In the genomic region with DNA sequence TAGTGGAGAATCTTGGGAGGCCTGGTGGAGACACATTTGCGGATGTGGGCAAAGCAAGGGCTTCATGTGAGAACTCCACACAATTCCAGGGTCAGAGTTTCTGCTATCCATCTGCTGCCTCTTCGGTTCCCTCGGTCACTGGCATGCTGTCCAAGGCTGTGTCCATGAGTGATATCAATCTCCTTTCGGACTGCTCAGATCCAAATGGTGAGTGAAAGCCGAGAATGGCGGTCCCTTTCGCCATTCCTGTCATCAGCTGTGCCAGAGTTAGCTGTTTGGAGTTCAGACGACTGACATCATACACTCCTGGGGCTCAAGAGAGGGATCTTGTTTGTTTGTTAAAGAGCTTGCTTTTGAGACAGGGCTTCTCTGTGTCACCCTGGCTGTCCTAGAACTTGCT, we compare ENCODE assay signal across 30 mouse cellular contexts. TPM values are rescaled to one million over a fixed set of nuclear protein-coding genes. Genes with fewer than 3 reads are reported as not detected.
A peak's percentile ranks its signal among the peaks of the same experiment; 100 is the strongest.
DNase-seq lines count a peak whose midpoint lies in the region; ATAC-seq and TF ChIP-seq lines count a peak whose summit lies in the region.
"Had no signal": no experiment of that assay in that cellular context is flagged by ENCODE, and none has a peak within 500 bp of the region (broad histone marks: within the 10 kb centered on the region; RNA-seq: fewer than 3 reads in every experiment).

No protein-coding gene starts in this region.

- intact Hi-C loops in gastrocnemius, adult 2 months (cut with DNase I) = no loop called here

- no peak for TF ChIP-seq POLR2A in cerebellum, adult 2 months (IDR thresholded peaks at IDR 0.05; ENCODE audit: borderline replicate concordance, insufficient read depth, low read length)

- ATAC-seq in hindbrain, embryonic 13.5 days (ENCODE audit: low FRiP score) = no peak
- no peak for ATAC-seq in stomach, embryonic 16.5 days (ENCODE audit: insufficient read depth, low FRiP score)
- no peak for ATAC-seq in stomach, postnatal 0 days (ENCODE audit: low FRiP score, low TSS enrichment)
- ATAC-seq: CD4-positive, CD25-positive, alpha-beta regulatory T cell, adult 4 months; forebrain, embryonic 14.5 days; forebrain, embryonic 16.5 days had no signal

- peak overlapping the region; percentile 96; the same call in 1 of the 2 replicates for H3K27ac ChIP-seq in cerebellum, adult 2 months (ENCODE audit: insufficient read depth, low read length)
- H3K27ac ChIP-seq in gastrocnemius, adult 2 months = peak overlapping the region; percentile 87
- 0 out of 2 replicates have a peak overlapping the region, but pooled peaks have one; percentile 41 for H3K27ac ChIP-seq in hindbrain, embryonic 10.5 days
- H3K27ac ChIP-seq in hindbrain, embryonic 13.5 days = no peak overlapping the region
- H3K27ac ChIP-seq in stomach, embryonic 16.5 days (ENCODE audit: low read length) = no peak overlapping the region
- no peak overlapping the region for H3K27ac ChIP-seq in stomach, postnatal 0 days (replicated peaks)
- H3K27ac ChIP-seq: embryonic facial prominence, embryonic 15.5 days; forebrain, embryonic 10.5 days; forebrain, embryonic 12.5 days had no signal

- H3K9me3 ChIP-seq in hindbrain, embryonic 10.5 days = no peaks in the 10 kb centered on the region
- no peaks in the 10 kb centered on the region for H3K9me3 ChIP-seq in hindbrain, embryonic 13.5 days
- H3K9me3 ChIP-seq in stomach, embryonic 16.5 days (replicated peaks; ENCODE audit: control insufficient read depth, low read length) = no peaks in the 10 kb centered on the region
- H3K9me3 ChIP-seq in stomach, postnatal 0 days (ENCODE audit: control insufficient read depth, low read length) = no peaks in the 10 kb centered on the region
- H3K9me3 ChIP-seq: embryonic facial prominence, embryonic 13.5 days; embryonic facial prominence, embryonic 15.5 days; forebrain, embryonic 10.5 days; forebrain, embryonic 12.5 days had no signal

- no peaks in the 10 kb centered on the region for H3K27me3 ChIP-seq in cerebellum, adult 2 months (ENCODE audit: control insufficient read depth, insufficient read depth, low read length)
- peaks cover 10% of the 10 kb centered on the region; the same call in 1 of the 2 replicates for H3K27me3 ChIP-seq in hindbrain, embryonic 10.5 days (ENCODE audit: insufficient read depth, poor library complexity, severe bottlenecking)
- H3K27me3 ChIP-seq in hindbrain, embryonic 13.5 days = no peaks in the 10 kb centered on the region
- no peaks in the 10 kb centered on the region for H3K27me3 ChIP-seq in stomach, embryonic 16.5 days (ENCODE audit: control insufficient read depth, insufficient read depth, low read length)
- no peaks in the 10 kb centered on the region for H3K27me3 ChIP-seq in stomach, postnatal 0 days (ENCODE audit: control insufficient read depth, insufficient read depth, low read length)
- H3K27me3 ChIP-seq: embryonic facial prominence, embryonic 13.5 days; embryonic facial prominence, embryonic 15.5 days; forebrain, embryonic 12.5 days had no signal

- no peak for TF ChIP-seq EP300 in stomach, postnatal 0 days (optimal IDR thresholded peaks at IDR 0.05)

- H3K36me3 ChIP-seq in hindbrain, embryonic 10.5 days = no peaks in the 10 kb centered on the region
- no peaks in the 10 kb centered on the region for H3K36me3 ChIP-seq in hindbrain, embryonic 13.5 days
- H3K36me3 ChIP-seq in stomach, embryonic 16.5 days (ENCODE audit: control insufficient read depth, insufficient read depth, low read length) = no peaks in the 10 kb centered on the region
- H3K36me3 ChIP-seq in stomach, postnatal 0 days (ENCODE audit: control insufficient read depth, insufficient read depth, low read length) = no peaks in the 10 kb centered on the region
- H3K36me3 ChIP-seq: embryonic facial prominence, embryonic 13.5 days; embryonic facial prominence, embryonic 15.5 days; forebrain, embryonic 10.5 days; forebrain, embryonic 12.5 days had no signal

- H3K4me3 ChIP-seq in cerebellum, adult 2 months (replicated peaks; ENCODE audit: insufficient read depth, low read depth, low read length) = no peak overlapping the region
- H3K4me3 ChIP-seq in gastrocnemius, adult 2 months = no peak overlapping the region
- no peak overlapping the region for H3K4me3 ChIP-seq in hindbrain, embryonic 10.5 days
- H3K4me3 ChIP-seq in hindbrain, embryonic 13.5 days = no peak overlapping the region
- no peak overlapping the region for H3K4me3 ChIP-seq in stomach, embryonic 16.5 days (replicated peaks; ENCODE audit: low read length)
- H3K4me3 ChIP-seq in stomach, postnatal 0 days (ENCODE audit: low read depth, low read length) = no peak overlapping the region
- H3K4me3 ChIP-seq: embryonic facial prominence, embryonic 13.5 days; embryonic facial prominence, embryonic 15.5 days; erythroblast, embryonic 14.5 days; forebrain, embryonic 10.5 days; forebrain, embryonic 12.5 days had no signal

- WGBS in cerebellum, adult 2 months = 57% methylated on average over 8 of the region's 8 CpGs
- WGBS in hindbrain, embryonic 10.5 days = 75% methylated on average over 8 of the region's 8 CpGs
- WGBS in hindbrain, embryonic 13.5 days = 80% methylated on average over 8 of the region's 8 CpGs
- WGBS in stomach, embryonic 16.5 days = 76% methylated on average over 8 of the region's 8 CpGs
- WGBS in stomach, postnatal 0 days = 74% methylated on average over 8 of the region's 8 CpGs

- no peak overlapping the region for H3K9ac ChIP-seq in hindbrain, embryonic 13.5 days
- H3K9ac ChIP-seq in stomach, embryonic 16.5 days (ENCODE audit: low read length) = 0 out of 2 replicates have a peak overlapping the region, but pooled peaks have one; percentile 11
- H3K9ac ChIP-seq in stomach, postnatal 0 days (ENCODE audit: low read length) = no peak overlapping the region
- H3K9ac ChIP-seq: embryonic facial prominence, embryonic 13.5 days; embryonic facial prominence, embryonic 15.5 days; forebrain, embryonic 12.5 days had no signal

- H3K4me1 ChIP-seq in cerebellum, adult 2 months (ENCODE audit: control insufficient read depth, insufficient read depth, low read length) = peaks cover 15% of the 10 kb centered on the region
- H3K4me1 ChIP-seq in hindbrain, embryonic 10.5 days (replicated peaks) = peaks cover 28% of the 10 kb centered on the region
- peaks cover 16% of the 10 kb centered on the region for H3K4me1 ChIP-seq in hindbrain, embryonic 13.5 days (replicated peaks)
- H3K4me1 ChIP-seq in stomach, embryonic 16.5 days (ENCODE audit: control insufficient read depth, insufficient read depth, low read length) = peaks cover 14% of the 10 kb centered on the region
- no peaks in the 10 kb centered on the region for H3K4me1 ChIP-seq in stomach, postnatal 0 days (replicated peaks; ENCODE audit: control insufficient read depth, insufficient read depth)

- no peak overlapping the region for H3K4me2 ChIP-seq in hindbrain, embryonic 13.5 days
- no peak overlapping the region for H3K4me2 ChIP-seq in stomach, embryonic 16.5 days (ENCODE audit: low read depth, low read length)
- no peak overlapping the region for H3K4me2 ChIP-seq in stomach, postnatal 0 days (replicated peaks; ENCODE audit: low read depth)
- H3K4me2 ChIP-seq: embryonic facial prominence, embryonic 15.5 days; forebrain, embryonic 12.5 days had no signal

- TF ChIP-seq CTCF in cerebellum, adult 2 months (IDR thresholded peaks at IDR 0.05; ENCODE audit: borderline replicate concordance, insufficient read depth, low read depth, low read length) = no peak
- TF ChIP-seq CTCF in gastrocnemius, adult 2 months (IDR thresholded peaks at IDR 0.05) = no peak
- TF ChIP-seq CTCF in stomach, postnatal 0 days (IDR thresholded peaks at IDR 0.05; ENCODE audit: low read depth) = no peak

- DNase-seq in cerebellum, adult 2 months = no peak
- no peak for DNase-seq in cerebellum, adult 8-10 months
- DNase-seq in gastrocnemius, adult 2 months = peak; percentile 73
- DNase-seq in gastrocnemius, postnatal 4 days (ENCODE audit: low spot score in 2 of 2) = no peak
- no peak for DNase-seq in hindbrain, embryonic 10.5 days (ENCODE audit: low spot score)
- no peak for DNase-seq in stomach, postnatal 0 days (ENCODE audit: low spot score)
- DNase-seq: adrenal gland, adult 2 months; adrenal gland, postnatal 10 days; adrenal gland, postnatal 25 days; B cell, adult 2 months; cerebellum, adult 11 months; cerebellum, postnatal 14 days; cerebellum, postnatal 36 days; embryo, embryonic 11 days had no signal

RNA-seq across cellular contexts. Expression of a gene that starts 8.7 kb away (rescaled TPM):
- polyA plus RNA-seq in cerebellum, adult 2 months (2012; rRNA removed) = 128 and 129 TPM in 2 replicates
- total RNA-seq in gastrocnemius, adult 2 months (2021) = 10 to 100 TPM; 22.4 to 24.7 TPM
- total RNA-seq in gastrocnemius, postnatal 4 days (2021) = 100 to 1,000 TPM; 161 to 166 TPM
- 111 and 123 TPM in 2 replicates for polyA plus RNA-seq in hindbrain, embryonic 10.5 days (2016; fragmentation: Nextera tagmentation; extraction: Ambion mirVana)
- polyA plus RNA-seq in hindbrain, embryonic 13.5 days (2015; fragmentation: Nextera tagmentation; extraction: Ambion mirVana) = 160 and 165 TPM in 2 replicates
- 75.4 and 81.3 TPM in 2 replicates for polyA plus RNA-seq in stomach, embryonic 16.5 days (2015; fragmentation: Nextera tagmentation; extraction: Ambion mirVana)
- polyA plus RNA-seq in stomach, postnatal 0 days (2015; fragmentation: Nextera tagmentation; extraction: Ambion mirVana) = 29.0 and 33.0 TPM in 2 replicates

RNA-seq across cellular contexts. Expression of a gene that starts 38.5 kb away (rescaled TPM):
- polyA plus RNA-seq in cerebellum, adult 2 months (2012; rRNA removed) = not detected in 2 replicates
- total RNA-seq in gastrocnemius, adult 2 months (2021) = not detected
- total RNA-seq in gastrocnemius, postnatal 4 days (2021) = not detected
- not detected in 2 replicates for polyA plus RNA-seq in hindbrain, embryonic 10.5 days (2016; fragmentation: Nextera tagmentation; extraction: Ambion mirVana)
- polyA plus RNA-seq in hindbrain, embryonic 13.5 days (2015; fragmentation: Nextera tagmentation; extraction: Ambion mirVana) = not detected in 2 replicates
- polyA plus RNA-seq in stomach, embryonic 16.5 days (2015; fragmentation: Nextera tagmentation; extraction: Ambion mirVana) = not detected in 2 replicates
- polyA plus RNA-seq in stomach, postnatal 0 days (2015; fragmentation: Nextera tagmentation; extraction: Ambion mirVana) = 0.07 TPM in 1 of 2 replicates, not detected in the other
- total RNA-seq: adrenal gland, adult 2 months; adrenal gland, postnatal 10 days; adrenal gland, postnatal 25 days; adrenal gland, postnatal 4 days; CH12.LX; common myeloid progenitor, adult 5-6 weeks; ES-E14 had no signal
- polyA plus RNA-seq: adrenal gland, adult 2 months; brain, embryonic 14.5 days; embryonic facial prominence, embryonic 11.5 days; embryonic facial prominence, embryonic 13.5 days; embryonic facial prominence, embryonic 15.5 days; erythroblast, embryonic 14.5 days; forebrain, embryonic 10.5 days; forebrain, embryonic 12.5 days; forebrain, embryonic 14.5 days; forebrain, embryonic 16.5 days had no signal

RNA-seq across cellular contexts. Expression of a gene that starts 38.7 kb away (rescaled TPM):
- polyA plus RNA-seq in cerebellum, adult 2 months (2012; rRNA removed) = 141 and 142 TPM in 2 replicates
- total RNA-seq in gastrocnemius, adult 2 months (2021) = 10 to 100 TPM; 41.1 to 54.8 TPM
- total RNA-seq in gastrocnemius, postnatal 4 days (2021) = 100 to 1,000 TPM; 150 to 159 TPM
- 207 and 220 TPM in 2 replicates for polyA plus RNA-seq in hindbrain, embryonic 10.5 days (2016; fragmentation: Nextera tagmentation; extraction: Ambion mirVana)
- 154 and 163 TPM in 2 replicates for polyA plus RNA-seq in hindbrain, embryonic 13.5 days (2015; fragmentation: Nextera tagmentation; extraction: Ambion mirVana)
- 307 and 360 TPM in 2 replicates for polyA plus RNA-seq in stomach, embryonic 16.5 days (2015; fragmentation: Nextera tagmentation; extraction: Ambion mirVana)
- polyA plus RNA-seq in stomach, postnatal 0 days (2015; fragmentation: Nextera tagmentation; extraction: Ambion mirVana) = 257 and 271 TPM in 2 replicates

Comparison
In these comparisons a context has a peak if more than half of its experiments do, and no peak if none do; other contexts are left out.
1. H3K27ac ChIP-seq: peak in cerebellum, adult 2 months (single experiment), gastrocnemius, adult 2 months (single experiment) and hindbrain, embryonic 10.5 days (single experiment); none in hindbrain, embryonic 13.5 days (single experiment), stomach, embryonic 16.5 days (single experiment) and stomach, postnatal 0 days (single experiment).